Mouse (Mus musculus): ENCODE data around the gene Foxp2.

The Foxp2 gene

DNA sequence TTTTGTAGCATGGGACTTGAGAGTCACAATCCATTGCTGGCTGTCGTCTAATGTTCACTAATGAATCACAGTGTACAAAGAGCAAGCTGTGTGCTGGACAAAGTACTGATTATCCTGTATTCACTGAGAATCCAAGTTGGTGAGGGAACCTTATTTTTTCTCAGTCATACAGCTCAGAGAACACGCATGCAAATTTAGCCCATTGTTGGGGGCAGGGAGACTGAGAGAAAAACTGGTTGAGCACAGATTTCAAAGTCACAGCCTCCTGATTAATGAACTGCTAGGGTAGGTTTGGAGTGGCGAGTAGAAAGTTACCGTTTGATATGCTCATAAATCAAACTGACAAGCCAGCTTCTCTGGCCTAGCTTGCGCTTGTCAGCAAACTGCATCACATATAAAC, 477.1 kb downstream of the Foxp2 start:
- no peak for DNase-seq

DNA sequence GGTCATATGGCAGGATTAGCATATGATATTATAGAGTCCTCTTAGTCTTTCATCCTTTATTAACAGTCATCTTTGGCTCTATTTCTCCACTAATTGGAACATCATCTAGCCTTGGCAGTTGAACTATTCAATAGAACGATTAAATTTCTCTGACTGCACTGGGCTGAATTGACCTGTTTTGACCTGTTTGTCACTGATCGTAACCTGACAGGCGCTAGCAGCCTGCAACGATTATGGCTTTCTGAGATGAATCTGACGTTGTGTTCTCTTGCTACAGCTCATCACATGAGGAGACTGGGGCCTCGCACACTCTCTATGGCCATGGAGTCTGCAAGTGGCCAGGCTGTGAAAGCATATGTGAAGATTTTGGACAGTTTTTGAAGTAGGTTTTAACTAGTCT, 495.3 kb downstream of the Foxp2 start:
- DNase-seq = no peak

DNA sequence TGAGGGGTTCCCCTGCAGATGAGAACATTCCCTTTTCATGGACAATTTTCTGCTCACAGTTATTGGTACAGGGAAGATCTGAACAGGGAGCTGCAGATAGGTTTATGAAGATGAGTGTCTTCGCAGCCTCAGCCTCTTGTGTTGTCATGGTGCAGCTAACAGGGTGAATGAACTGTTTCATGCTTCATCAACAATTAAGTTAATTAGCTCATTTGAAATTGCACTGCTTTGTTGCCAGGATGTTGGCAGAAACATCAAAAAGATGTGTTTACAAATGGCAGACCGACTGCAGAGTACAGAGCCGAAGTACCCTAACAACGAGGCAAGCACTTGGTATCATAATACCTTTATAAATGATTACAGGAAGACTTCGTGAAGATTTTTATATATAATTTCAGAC, 496.3 kb downstream of the Foxp2 start:
- DNase-seq = no peak

DNA sequence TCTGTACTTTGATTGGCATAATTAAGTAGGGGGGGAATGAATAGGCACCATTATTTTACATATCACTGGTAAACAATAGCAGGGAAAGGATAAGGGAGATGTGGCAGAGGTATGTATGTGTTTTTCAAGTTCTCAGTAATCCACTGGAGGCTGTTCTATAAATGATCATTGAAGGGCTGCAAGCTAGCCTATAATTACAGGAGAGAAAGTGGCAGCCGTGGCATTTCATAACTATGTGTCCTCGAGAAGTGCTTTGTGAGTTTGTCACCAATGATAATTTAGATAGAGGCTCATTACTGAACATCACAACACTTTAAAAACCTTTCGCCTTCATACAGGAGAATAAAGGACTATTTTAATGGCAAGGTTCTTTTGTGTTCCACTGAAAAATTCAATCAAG, 500.0 kb downstream of the Foxp2 start:
- no peak for DNase-seq

DNA sequence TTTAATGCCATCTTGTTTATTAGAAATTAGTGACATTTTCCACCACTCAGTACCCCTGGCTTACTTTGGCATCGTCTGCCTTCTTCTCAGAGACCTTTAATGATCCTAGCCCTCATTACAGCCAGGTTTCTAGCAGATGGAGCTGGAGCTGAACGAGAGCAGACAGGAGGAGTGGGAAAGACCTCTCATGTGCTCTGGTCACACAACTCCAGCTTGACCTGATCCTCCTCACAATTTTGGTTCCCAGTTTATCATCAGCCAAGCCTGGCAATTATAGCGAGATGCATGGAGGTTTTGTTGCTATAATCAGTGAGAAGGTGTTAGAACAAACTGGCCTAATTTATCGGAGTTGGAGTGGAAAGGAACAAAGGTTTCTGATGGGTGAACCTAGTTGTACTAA, 500.9 kb downstream of the Foxp2 start:
- DNase-seq = no peak

DNA sequence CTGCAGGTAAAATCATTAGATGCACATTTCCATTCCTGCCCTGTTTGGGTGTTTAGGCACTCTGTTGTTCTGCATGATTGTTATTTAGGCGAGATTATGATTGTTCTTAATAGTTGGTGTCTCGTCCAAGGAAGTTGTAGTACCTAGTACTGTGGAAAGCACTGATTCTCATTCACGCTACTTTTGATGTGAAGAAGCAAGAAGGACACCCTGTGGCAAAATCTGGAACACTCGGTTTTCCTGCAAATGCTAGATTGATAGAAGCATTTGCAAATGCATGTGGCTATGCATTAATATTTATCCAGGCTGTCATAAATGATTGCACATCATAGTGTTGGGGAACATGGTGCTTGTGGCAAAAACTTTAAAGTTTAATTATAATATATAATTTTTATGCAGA, 514.0 kb downstream of the Foxp2 start:
- DNase-seq = no peak

DNA sequence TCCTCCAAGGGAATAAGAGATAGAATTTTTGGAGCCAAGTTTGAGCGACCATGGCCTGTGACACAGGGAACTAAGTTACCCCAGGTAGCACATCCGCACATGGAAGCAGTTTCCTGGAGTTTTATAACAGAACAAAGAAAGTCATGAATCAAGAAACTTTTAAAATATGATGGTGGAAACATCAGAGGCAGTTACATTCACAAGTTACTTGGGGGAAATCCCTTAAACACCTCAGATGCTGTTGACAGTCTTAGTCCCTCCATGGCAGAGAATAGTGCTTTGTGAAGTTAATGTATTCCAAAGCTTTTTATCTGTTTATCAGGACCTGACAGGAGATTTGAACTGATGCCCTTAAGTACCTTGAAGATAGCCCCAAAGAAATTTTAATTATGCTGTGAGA, 558.6 kb downstream of the Foxp2 start:
- no peak for DNase-seq

DNA sequence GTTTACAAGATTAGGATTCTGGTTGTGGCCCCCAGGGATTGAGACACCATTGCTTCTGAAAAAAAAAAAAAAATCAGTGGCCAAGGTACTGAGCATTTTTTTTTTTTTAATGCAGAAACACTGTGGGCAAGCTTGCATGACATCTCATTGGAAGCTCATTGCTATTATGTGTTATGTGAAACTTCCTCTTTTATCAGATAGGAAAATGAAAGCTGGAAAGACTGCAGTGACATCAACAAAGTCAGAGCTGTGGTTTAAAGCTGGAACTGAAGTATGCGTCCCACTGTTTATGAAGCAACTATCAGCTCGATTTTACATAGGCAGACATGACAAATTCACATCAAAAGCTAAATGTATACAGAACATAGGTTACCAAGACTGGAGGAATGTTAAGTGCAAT, 562.2 kb downstream of the Foxp2 start:
- DNase-seq = no peak

DNA sequence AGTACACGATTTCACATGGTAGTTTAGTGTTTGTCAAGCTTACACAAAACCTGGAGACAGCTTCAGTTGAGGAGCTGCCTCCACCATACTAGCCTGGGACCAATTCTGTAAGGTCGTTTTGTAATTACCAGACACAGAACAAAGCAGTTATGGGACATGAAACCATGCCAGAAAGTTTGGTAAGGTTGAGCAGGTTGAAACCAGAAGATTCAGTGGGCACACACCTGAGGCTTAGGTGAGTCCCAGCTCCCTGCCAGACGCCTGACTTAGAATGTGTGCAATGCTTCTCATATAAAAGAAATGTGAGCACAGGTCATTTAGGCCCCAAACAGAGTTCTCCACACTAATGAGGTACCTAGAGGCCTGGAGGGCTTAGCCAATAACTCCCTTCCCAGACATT, 564.3 kb downstream of the Foxp2 start:
- DNase-seq = no peak

DNA sequence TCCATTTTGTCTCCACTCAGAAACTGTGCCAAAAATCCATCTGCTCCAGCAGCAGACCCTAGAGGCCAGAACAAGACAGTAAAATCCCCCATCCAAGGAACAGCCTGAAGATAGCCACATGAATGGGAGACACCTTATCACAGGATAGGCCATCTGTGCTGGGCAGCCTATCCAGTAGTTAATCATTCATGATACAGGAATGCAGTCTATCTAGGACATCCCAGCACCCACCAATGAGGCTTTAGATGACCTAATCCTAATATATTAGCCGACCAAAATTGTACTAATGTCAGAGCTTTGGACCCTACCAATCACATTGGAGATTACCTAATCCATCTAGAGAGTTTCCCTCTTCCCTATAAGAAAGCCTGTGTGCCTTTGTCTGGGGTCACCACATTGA, 565.5 kb downstream of the Foxp2 start:
- no peak for DNase-seq

DNA sequence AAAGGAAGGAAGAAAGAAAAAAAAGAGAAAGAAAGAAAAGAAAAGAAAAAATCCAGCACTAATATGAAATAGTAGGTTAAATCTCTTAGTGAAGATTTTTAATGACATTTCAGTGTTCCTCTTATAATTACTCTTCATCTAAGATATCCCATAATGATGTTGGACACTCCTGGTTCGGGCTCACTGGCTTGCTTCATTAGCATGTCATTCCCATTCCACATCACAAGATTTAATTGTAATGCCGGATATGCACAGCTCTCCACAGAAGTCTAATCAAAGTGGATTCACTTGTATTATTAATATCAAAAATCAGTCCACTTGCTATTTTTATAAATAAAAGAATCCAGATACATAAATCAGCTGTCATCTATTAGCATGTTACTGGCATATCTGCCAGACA, 585.8 kb downstream of the Foxp2 start:
- no peak for DNase-seq

Measured in cerebellum, adult 8-10 months (tissue).